In genomic region chr13:53471926-53472613, GRCm38 (mm10) we compare ENCODE assay signal across 8 mouse cellular contexts. TPM values are rescaled to one million over a fixed set of nuclear protein-coding genes. Genes with fewer than 3 reads are reported as not detected.
DNase-seq lines count a peak whose midpoint lies in the region; ATAC-seq and TF ChIP-seq lines count a peak whose summit lies in the region.

No protein-coding gene starts in this region.

- peak overlapping the region; percentile 96 for H3K4me2 ChIP-seq in lung, embryonic 14.5 days
- peak overlapping the region; percentile 78 for H3K4me2 ChIP-seq in forebrain, embryonic 12.5 days
- H3K4me2 ChIP-seq in intestine, postnatal 0 days (replicated peaks; ENCODE audit: low read depth): peak overlapping the region; percentile 69

- no peak for TF ChIP-seq POLR2A in olfactory bulb, adult 2 months (IDR thresholded peaks at IDR 0.05; ENCODE audit: insufficient read depth, low read depth, low read length)

- TF ChIP-seq CTCF in lung, embryonic 14.5 days (IDR thresholded peaks at IDR 0.05; ENCODE audit: low read depth): no peak
- no peak for TF ChIP-seq CTCF in intestine, postnatal 0 days (IDR thresholded peaks at IDR 0.05; ENCODE audit: low read depth)
- TF ChIP-seq CTCF in olfactory bulb, adult 2 months (IDR thresholded peaks at IDR 0.05; ENCODE audit: insufficient read depth, low read depth, low read length): no peak

- no peaks in the 10 kb centered on the region for H3K4me1 ChIP-seq in lung, embryonic 14.5 days (ENCODE audit: insufficient read depth)
- H3K4me1 ChIP-seq in forebrain, embryonic 12.5 days: peaks cover 30% of the 10 kb centered on the region
- H3K4me1 ChIP-seq in intestine, postnatal 0 days (replicated peaks; ENCODE audit: control insufficient read depth, insufficient read depth, low read length): no peaks in the 10 kb centered on the region
- H3K4me1 ChIP-seq in olfactory bulb, adult 2 months (ENCODE audit: control insufficient read depth, insufficient read depth, low read length): peaks cover 14% of the 10 kb centered on the region

- no peaks in the 10 kb centered on the region for H3K36me3 ChIP-seq in lung, embryonic 14.5 days (ENCODE audit: insufficient read depth)
- no peaks in the 10 kb centered on the region for H3K36me3 ChIP-seq in forebrain, embryonic 12.5 days (replicated peaks)
- H3K36me3 ChIP-seq in intestine, postnatal 0 days (ENCODE audit: control insufficient read depth, insufficient read depth): no peaks in the 10 kb centered on the region

- DNase-seq in lung, embryonic 14.5 days: peak; percentile 50
- DNase-seq in lung, postnatal 10 days: no peak
- DNase-seq in natural killer cell, adult 2 months (ENCODE audit: low spot score in 2 of 2): no peak
- DNase-seq in ovary, postnatal 36 days (ENCODE audit: low spot score): no peak

- H3K27ac ChIP-seq in lung, embryonic 14.5 days (ENCODE audit: low read depth): no peak overlapping the region
- H3K27ac ChIP-seq in forebrain, embryonic 12.5 days: 0 out of 2 replicates have a peak overlapping the region, but pooled peaks have one; percentile 36
- no peak overlapping the region for H3K27ac ChIP-seq in intestine, postnatal 0 days (ENCODE audit: low read depth, low read length)
- no peak overlapping the region for H3K27ac ChIP-seq in olfactory bulb, adult 2 months (ENCODE audit: insufficient read depth, low read depth, low read length)

- WGBS in lung, embryonic 14.5 days: 1% methylated on average over 50 of the region's 50 CpGs
- WGBS in forebrain, embryonic 12.5 days: under 1% methylated on average over 50 of the region's 50 CpGs
- WGBS in intestine, postnatal 0 days: 3% methylated on average over 50 of the region's 50 CpGs
- WGBS in olfactory bulb, adult 2 months: under 1% methylated on average over 50 of the region's 50 CpGs

- H3K27me3 ChIP-seq in lung, embryonic 14.5 days (ENCODE audit: insufficient read depth, low read length): peaks cover 99% of the 10 kb centered on the region
- peaks cover 94% of the 10 kb centered on the region for H3K27me3 ChIP-seq in forebrain, embryonic 12.5 days
- peaks cover 90% of the 10 kb centered on the region for H3K27me3 ChIP-seq in intestine, postnatal 0 days (replicated peaks; ENCODE audit: control insufficient read depth, insufficient read depth, low read length)

- H3K9me3 ChIP-seq in lung, embryonic 14.5 days (ENCODE audit: low read depth, low read length): no peaks in the 10 kb centered on the region
- H3K9me3 ChIP-seq in forebrain, embryonic 12.5 days: no peaks in the 10 kb centered on the region
- H3K9me3 ChIP-seq in intestine, postnatal 0 days (ENCODE audit: control insufficient read depth): no peaks in the 10 kb centered on the region

- ATAC-seq in lung, embryonic 14.5 days (ENCODE audit: insufficient read depth): peak; percentile 47
- peak; percentile 21 for ATAC-seq in forebrain, embryonic 12.5 days (ENCODE audit: low FRiP score)
- no peak for ATAC-seq in intestine, postnatal 0 days
- ATAC-seq in frontal cortex, adult (ENCODE audit: low TSS enrichment): no peak

- peak overlapping the region; percentile 53 for H3K9ac ChIP-seq in lung, embryonic 14.5 days
- H3K9ac ChIP-seq in forebrain, embryonic 12.5 days: peak overlapping the region; percentile 42; the same call in 1 of the 2 replicates
- H3K9ac ChIP-seq in intestine, postnatal 0 days (ENCODE audit: low read depth, low read length): no peak overlapping the region

- H3K4me3 ChIP-seq in lung, embryonic 14.5 days (ENCODE audit: low read depth, low read length): peak overlapping the region; percentile 54
- H3K4me3 ChIP-seq in forebrain, embryonic 12.5 days (replicated peaks): peak overlapping the region; percentile 48
- peak overlapping the region; percentile 46 for H3K4me3 ChIP-seq in intestine, postnatal 0 days (ENCODE audit: low read depth, low read length)
- H3K4me3 ChIP-seq in olfactory bulb, adult 2 months (ENCODE audit: insufficient read depth, low read depth, low read length): peak overlapping the region; percentile 6; the same call in 1 of the 2 replicates

RNA-seq across cellular contexts. Expression of gene Msx2, which starts 0.8 kb away (rescaled TPM):
- polyA plus RNA-seq in lung, embryonic 14.5 days (2014; fragmentation: Nextera tagmentation; extraction: Ambion mirVana): 0.61 and 0.78 TPM in 2 replicates
- 9.8 and 19.6 TPM in 2 replicates for polyA plus RNA-seq in forebrain, embryonic 12.5 days (2016; fragmentation: Nextera tagmentation; extraction: Ambion mirVana)
- not detected in 2 replicates for polyA plus RNA-seq in intestine, postnatal 0 days (2015; fragmentation: Nextera tagmentation; extraction: Ambion mirVana)
- not detected in 2 replicates for polyA plus RNA-seq in olfactory bulb, adult 2 months (2012; ENCODE audit: insufficient read depth, insufficient read length, low replicate concordance, missing spikeins)

Comparison
In these comparisons a context has a peak if more than half of its experiments do, and no peak if none do; other contexts are left out.
1. ATAC-seq: peak in lung, embryonic 14.5 days (single experiment) and forebrain, embryonic 12.5 days (single experiment); none in intestine, postnatal 0 days (single experiment) and frontal cortex, adult (single experiment).
2. Peak in every context shown above with its lines, with median percentiles within 50 percentile points of each other: H3K4me2 ChIP-seq and H3K4me3 ChIP-seq.